Mouse (Mus musculus) liver, postnatal 0 days (tissue): ENCODE results near the gene Sypl.
A peak's percentile ranks its signal among the peaks of the same experiment; 100 is the strongest.

ENCODE experiments used
- CTCF ChIP-seq: sonication (generic); IDR thresholded peaks from 2 replicates; pipeline ENCODE4 v1.5.1; 2016; ENCODE audit warnings: antibody characterized with exemption, low read depth
- EP300 ChIP-seq: IDR thresholded peaks from 2 replicates; pipeline ENCODE4 v1.6.1; 2016; ENCODE audit warnings: antibody characterized with exemption, low read depth, mild to moderate bottlenecking

DNA sequence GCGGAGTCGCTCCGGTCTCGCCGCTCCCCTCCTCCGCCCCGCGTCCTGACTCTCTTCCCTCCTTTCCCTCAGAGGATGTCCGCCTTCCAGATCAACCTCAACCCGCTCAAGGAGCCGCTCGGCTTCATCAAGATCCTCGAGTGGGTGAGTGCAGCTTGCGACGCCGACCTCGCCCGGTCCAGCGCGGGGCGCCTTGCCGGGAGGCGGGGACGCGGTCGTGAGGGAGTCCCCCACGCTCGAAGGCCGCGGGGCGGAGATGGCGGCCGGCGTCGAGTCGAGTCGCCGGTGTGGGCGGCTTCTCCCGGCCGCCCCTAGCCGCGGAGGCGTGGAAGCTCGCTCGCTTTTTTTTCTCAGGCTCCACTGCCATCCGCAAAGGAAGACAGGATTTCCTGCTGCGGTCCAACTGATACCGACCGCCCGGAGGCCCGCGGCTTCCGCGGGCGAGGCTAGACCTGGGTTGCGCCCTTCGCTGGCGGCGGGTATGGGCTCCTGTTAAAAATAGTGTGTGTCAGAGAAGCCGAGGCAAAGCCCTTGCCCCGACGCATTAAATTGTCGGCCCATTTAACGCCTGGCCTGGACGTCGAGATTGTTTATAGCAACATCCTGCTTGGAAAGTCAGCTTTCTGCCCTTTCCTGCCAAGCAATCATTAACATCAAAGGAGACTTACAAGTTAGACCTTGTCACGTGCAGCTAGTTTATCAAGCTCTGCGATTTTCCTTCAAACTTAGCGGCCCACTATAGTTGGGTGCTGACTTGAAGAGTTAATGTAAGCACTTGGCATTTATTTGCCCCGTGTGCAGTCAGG, 728 bp downstream of the Sypl start:
- TF ChIP-seq CTCF: 0 out of 2 replicates have a peak, but pooled peaks have one; percentile 16
- TF ChIP-seq EP300: peak; percentile 66; the same call in 1 of the 2 replicates
